Mouse (Mus musculus): ENCODE measurements around the gene Spata21. TPM values are rescaled to one million over a fixed set of nuclear protein-coding genes. Genes with fewer than 3 reads are reported as not detected.
"Not testable (repeated sequence)": the region's sequence is repeated elsewhere in the genome, so short reads cannot be mapped to it uniquely, and the experiment has no call there.

Spata21 gene
- total RNA-seq, 4 experiments from 2014 or later = not detected

DNA sequence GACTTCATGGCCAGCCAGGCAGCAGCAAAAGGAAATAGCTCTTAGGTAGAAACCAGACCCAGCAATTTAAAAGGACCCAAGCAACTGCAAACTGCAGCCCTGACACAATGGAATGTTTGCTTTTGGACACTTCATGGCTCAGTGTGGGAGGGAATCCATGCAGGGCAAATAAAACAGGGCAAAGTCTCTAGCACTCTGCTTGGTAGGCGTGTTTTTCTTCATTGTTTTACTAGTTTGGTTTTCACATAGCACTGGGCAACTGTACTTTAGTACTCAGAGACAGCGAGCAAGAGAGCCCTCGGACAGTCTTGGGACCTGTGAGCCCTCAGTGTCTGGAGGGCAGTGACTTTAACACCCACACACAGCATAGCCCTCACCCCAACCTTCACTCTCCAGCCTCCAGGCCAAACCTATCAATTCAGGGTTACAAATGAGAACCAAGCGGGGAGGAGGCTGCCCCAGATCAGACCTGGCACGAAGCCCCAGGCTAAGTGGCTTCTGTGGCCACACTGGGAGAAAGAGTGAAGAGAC, 43.5 kb downstream of the Spata21 start:
- no peak for DNase-seq

GRCm38 (mm10) chr4:141132191-141132590, 44.1 kb downstream of the Spata21 start:
- DNase-seq = no peak

- no peak for DNase-seq
Observed at GRCm38 (mm10) chr4:141133227-141133626, 45.1 kb downstream of the Spata21 start.

DNA sequence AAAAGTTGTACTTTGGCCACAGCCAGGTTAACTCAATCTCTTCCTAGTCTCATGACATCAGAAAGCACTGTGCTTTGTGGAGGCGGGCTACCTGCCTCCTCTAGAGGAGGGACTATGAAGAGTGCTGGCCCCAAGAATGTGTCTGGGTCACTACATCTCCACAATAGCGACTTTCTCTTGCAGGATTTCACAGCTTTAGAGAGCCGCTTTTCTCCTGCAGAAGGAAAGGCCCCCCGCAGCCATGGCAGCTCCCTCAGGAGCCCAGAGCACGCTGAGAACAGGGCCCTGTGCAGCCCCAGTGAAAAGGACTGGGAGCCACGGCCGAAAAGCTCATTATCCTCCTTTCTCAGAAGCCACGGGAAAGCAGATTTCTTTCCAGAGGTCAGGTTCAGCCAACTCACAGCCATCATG, 45.9 kb downstream of the Spata21 start:
- no peak for DNase-seq

GRCm38 (mm10) chr4:141134751-141135530, 46.8 kb downstream of the Spata21 start:
- DNase-seq = no peak

DNA sequence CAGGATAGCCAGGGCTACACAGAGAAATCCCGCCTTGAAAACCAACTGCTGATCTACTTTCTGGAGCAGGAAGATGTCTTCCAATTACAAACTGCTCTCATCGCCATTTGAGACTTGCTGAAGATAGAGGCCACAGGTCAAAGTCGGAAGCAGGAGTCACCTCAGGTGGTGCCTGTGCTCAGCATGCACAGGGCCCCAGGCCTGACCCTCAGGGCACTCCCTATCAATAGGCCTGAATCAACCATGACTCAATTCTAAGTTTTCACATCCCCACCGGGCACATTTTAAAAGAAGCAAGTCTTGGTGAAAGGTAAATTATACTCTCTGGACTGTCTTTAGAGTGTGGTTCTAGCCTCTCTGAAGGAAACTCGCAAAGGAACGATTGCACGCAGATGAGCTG, 48.0 kb downstream of the Spata21 start:
- DNase-seq = no peak

DNA sequence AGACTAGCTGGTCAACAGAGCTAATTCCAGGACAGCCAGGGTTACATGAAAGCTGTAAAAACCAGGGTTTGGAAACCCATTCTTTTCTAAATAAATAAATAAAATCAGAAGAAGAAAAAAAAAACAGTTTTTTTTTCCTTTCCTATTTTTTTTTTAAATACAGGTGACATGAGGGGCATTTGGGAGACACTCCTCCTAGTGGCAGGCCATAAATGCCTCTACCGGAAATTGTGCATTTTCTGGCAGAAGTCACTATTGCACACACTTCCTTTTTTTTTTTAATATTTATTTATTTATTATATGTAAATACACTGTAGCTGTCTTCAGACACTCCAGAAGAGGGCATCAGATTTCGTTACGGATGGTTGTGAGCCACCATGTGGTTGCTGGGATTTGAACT, 49.6 kb downstream of the Spata21 start:
- DNase-seq = not testable (repeated sequence)

DNA sequence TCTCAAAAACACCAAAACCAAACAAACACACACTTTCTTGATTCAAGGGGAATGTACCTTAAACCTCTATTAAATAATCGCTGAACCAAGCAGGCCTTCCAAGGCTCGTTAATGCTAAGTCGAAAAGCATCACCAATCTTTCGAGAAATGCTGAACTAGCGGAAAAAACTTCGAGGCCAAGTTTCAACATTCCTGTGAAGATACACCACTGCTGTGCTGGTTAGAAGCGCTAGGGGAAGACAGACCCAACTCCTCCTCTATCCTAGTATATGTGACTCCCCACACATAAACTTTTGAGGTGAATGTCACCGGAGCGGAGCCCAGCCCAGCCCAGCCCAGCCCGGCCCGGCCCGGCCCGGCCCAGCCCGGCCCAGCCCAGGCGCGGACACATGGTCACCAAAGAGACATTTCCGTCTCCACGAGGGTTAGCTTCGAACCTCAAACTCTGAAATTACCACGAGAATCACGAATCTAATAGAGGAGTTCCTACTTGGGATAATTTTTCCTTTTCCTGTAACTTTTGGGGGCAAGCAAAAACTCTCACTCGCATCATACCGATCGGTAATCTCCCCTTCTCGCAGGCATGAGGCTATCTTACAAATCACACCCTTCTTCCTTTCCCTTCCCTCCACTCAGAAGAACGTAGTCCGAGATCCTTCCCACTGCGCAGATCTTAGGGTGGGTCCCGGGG, 50.4 kb downstream of the Spata21 start:
- DNase-seq = no peak

DNA sequence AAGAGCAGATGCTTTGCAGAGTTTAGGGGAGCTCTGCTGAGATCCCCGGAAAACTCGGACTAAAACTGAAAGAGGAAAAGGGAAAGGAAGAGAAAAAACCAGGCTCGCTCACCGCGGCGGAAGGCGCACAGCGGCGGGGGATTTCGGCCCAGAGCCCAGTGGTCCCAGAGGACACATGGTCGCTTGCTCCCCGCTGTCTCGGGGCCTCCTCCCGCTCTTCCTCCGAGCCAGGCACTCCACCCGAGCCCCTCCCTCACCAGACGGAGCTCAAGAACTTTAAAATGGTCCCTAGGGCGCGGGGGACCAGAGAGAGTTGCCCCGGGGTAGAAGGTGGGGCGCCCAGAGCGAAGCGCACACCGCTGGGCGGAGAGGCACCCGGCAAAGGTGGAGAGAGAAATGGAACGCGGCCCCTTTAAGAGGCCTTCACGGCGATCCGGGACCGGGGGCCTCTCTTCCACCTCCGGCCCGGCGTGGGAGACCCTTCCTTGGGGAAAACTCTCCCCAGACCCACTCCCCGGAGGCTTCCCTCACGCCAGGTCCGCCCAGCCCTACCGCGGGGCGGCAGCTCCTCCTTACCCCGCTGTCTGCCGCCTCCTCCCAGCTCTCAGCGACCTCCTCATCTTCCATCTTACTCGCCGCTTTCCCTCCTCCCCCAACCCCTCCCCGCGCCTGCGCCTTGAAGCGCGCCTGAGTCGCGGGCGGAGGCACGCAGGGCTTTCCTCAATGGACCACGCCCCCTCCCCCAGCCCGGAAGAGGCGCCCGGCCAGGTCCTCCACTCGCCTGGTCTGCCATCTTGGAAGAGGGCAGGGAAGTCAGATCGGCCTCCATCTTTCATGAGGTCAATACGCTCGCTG, 51.2 kb downstream of the Spata21 start, which contains the start of gene Szrd1:
Szrd1 (minus strand) TSS at position 660 of the 855 bp plus-strand sequence.
- DNase-seq = peak; percentile 98

DNA sequence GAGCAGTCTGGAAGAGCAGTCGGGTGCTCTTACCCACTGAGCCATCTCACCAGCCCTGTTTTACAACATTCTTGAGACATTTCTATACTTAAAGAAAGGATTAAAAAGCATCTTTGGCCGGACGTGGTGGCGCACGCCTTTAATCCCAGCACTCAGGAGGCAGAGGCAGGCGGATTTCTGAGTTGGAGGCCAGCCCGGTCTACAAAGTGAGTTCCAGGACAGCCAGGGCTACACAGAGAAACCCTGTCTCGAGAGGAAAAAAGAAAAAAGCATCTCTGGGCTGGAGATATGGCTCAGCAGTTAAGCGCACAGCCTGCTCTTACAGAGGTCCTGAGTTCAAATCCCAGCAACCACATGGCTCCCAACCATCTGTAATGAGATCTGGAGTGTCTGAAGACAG, 52.2 kb downstream of the Spata21 start:
- DNase-seq = not testable (repeated sequence)

DNA sequence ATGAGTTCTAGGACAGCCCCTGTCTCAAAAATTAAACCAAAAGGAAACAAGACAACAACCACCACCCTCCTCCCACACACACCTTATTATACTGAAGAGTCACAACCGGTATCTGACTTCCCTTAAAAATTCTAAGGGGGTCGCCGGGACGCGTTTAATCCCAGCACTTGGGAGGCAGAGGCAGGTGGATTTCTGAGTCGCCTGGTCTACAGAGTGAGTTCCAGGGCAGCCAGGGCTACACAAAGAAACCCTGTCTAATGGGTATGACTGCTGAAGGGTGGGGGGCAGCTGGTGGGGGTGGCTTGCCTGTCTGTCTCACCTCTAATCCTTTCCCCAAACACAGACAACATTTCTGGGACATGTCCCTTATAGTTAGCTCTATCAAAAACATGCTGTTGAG, 52.8 kb downstream of the Spata21 start:
- no peak for DNase-seq

DNA sequence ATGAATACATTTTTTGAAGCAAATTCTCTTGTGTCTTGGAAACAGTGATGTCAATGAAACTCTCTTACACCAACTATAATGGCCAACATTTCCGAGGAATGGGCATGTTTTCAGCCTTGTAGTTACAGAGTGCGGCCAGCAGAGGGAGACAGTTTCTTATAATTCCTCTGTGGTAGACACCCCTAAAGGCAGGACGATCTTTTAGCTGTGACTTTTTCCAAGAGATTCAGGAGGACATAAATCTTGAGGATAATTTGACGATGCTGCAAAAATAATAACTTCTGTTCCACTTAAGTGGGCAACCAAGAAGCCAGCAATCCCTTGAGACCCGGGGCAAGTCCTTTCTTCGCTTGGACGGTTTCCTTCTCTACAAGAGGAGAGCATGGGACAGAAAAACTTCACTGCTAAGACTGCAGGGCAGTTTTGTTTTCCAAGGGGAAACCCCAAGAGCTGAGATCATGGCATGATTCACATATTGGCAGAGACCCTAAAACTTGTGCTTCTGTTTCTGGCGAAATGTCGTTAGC, 54.2 kb downstream of the Spata21 start:
- peak; percentile 67 for DNase-seq

DNA sequence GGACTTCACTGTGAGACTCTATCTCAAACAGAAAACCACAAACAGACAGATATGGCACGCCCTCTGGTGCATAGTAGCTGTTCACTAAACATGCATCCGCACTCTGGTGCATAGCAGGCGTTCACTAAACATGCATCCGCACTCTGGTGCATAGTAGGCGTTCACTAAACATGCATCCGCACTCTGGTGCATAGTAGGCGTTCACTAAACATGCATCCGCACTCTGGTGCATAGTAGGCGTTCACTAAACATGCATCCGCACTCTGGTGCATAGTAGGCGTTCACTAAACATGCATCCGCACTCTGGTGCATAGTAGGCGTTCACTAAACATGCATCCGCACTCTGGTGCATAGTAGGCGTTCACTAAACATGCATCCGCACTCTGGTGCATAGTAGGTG, 57.0 kb downstream of the Spata21 start:
- not testable (repeated sequence) for DNase-seq

- no peak for DNase-seq
Observed at GRCm38 (mm10) chr4:141146491-141147033, 58.4 kb downstream of the Spata21 start.

GRCm38 (mm10) chr4:141147112-141148008, 59.2 kb downstream of the Spata21 start, which contains the start of gene Fbxo42:
TSS of gene Fbxo42 (plus strand) at chr4:141147913.
- DNase-seq = peak; percentile 89

- no peak for DNase-seq
Observed at GRCm38 (mm10) chr4:141148009-141148801, 60.1 kb downstream of the Spata21 start.

DNA sequence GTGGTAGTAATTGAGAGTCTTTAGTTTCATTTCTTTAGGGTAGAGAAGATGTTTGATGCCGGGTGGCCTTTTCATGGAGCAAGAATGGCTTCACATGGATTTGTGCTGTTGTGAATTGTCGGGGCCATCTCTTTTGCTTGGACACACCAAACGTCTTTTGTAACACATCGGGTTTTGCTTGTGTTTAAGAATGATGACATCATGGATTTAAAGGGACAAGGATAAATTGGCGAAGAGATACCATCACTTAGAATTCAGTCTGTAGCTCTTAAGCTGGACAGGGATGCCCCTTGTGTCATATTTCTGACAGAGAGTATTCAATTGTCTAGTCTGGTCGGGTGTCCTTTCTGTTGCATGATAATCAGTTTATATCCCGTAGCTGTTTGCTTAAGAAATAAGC, 61.0 kb downstream of the Spata21 start:
- no peak for DNase-seq

GRCm38 (mm10) chr4:141157485-141157884, 69.4 kb downstream of the Spata21 start:
- no peak for DNase-seq

- DNase-seq = no peak
Observed at GRCm38 (mm10) chr4:141158609-141159008, 70.5 kb downstream of the Spata21 start.

GRCm38 (mm10) chr4:141159093-141159492, 71.0 kb downstream of the Spata21 start:
- DNase-seq = no peak
